Mouse (Mus musculus) brain, embryonic 14.5 days (tissue): ENCODE measurements around the gene Plcg1.

ENCODE experiments used
- CTCF ChIP-seq: fragments of 200-500 bp; IDR thresholded peaks from 2 replicates; pipeline ENCODE4 v1.5.1; 2012; ENCODE audit warnings: inconsistent platforms, mild to moderate bottlenecking, moderate library complexity, borderline replicate concordance; ENCODE audit not compliant: insufficient read depth, insufficient read length; ENCODE audit errors: extremely low read depth
- POLR2A ChIP-seq: fragments of 200-500 bp; IDR thresholded peaks from 2 replicates; pipeline ENCODE4 v1.6.1; 2012; ENCODE audit warnings: mild to moderate bottlenecking, inconsistent platforms, borderline replicate concordance; ENCODE audit not compliant: poor library complexity, insufficient read depth, insufficient read length, severe bottlenecking; ENCODE audit errors: extremely low read depth

DNA sequence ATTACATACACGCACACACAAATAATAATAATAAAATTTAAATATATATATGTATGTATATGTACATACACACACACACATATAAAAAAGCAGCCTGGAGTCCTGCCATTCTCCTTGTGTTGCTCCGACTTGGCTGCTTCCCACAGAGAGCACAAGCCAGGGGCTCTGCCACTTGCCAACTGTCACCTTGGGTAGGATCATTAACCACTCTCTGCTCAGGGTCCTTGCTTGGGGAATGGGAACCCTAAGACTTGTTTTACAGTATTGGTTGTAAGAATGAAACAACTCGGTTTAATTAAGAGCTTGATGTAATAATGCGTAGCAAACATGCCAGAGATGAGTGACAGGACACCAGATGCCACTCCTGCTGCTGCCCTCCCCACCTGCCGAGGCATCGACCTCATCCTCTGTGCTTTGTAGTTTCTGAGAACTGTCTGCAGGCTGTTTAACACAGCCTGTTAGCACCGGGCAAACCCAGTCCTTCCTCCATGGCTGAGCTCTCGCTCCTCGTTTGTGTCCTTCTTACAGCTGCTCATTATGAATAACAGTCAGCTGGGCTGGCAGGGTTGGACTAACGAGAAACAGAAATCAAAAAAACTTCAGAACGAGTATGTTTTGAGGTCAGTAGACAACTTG, 9.5 kb downstream of the Plcg1 start:
- TF ChIP-seq CTCF = no peak
- no peak for TF ChIP-seq POLR2A
